Mouse (Mus musculus) c-Kit-positive CD71-negative TER-119-negative erythroid progenitor cells, embryonic 14.5 days (primary cell): ENCODE results near the gene Fibin.

Experiments
- DNase-seq: peaks from one replicate; pipeline ENCODE4 v3.0.0-alpha.2; 2013; ENCODE audit warnings: low read depth

Gene Fibin

GRCm38 (mm10) chr2:110362432-110363283 is at the start of gene Fibin:
Gene Fibin (minus strand): TSS chr2:110363183.
- no peak for DNase-seq

- no peak for DNase-seq
Measured at GRCm38 (mm10) chr2:110411428-110411827, 48.4 kb upstream of the Fibin start.

- DNase-seq: no peak
Measured at GRCm38 (mm10) chr2:110408757-110409156, 45.8 kb upstream of the Fibin start.

- DNase-seq: no peak
Measured at GRCm38 (mm10) chr2:110392714-110393336, 29.8 kb upstream of the Fibin start.

- no peak for DNase-seq
Measured at GRCm38 (mm10) chr2:110390736-110391409, 27.9 kb upstream of the Fibin start.

GRCm38 (mm10) chr2:110379811-110380210 is 16.8 kb upstream of the Fibin start:
- no peak for DNase-seq

- no peak for DNase-seq
Measured at GRCm38 (mm10) chr2:110376660-110377059, 13.7 kb upstream of the Fibin start.

- no peak for DNase-seq
Measured at GRCm38 (mm10) chr2:110375475-110375874, 12.5 kb upstream of the Fibin start.

- no peak for DNase-seq
Measured at GRCm38 (mm10) chr2:110373186-110373585, 10.2 kb upstream of the Fibin start.

- DNase-seq: no peak
Measured at GRCm38 (mm10) chr2:110367382-110367887, 4.5 kb upstream of the Fibin start.

GRCm38 (mm10) chr2:110365401-110365800 is 2.4 kb upstream of the Fibin start:
- DNase-seq: no peak

- DNase-seq: no peak
Measured at GRCm38 (mm10) chr2:110363855-110364254, 872 bp upstream of the Fibin start.

- no peak for DNase-seq
Measured at GRCm38 (mm10) chr2:110353302-110353970, 9.5 kb downstream of the Fibin start.

GRCm38 (mm10) chr2:110351843-110352251 is 11.1 kb downstream of the Fibin start:
- DNase-seq: no peak

GRCm38 (mm10) chr2:110351406-110351805 is 11.6 kb downstream of the Fibin start:
- no peak for DNase-seq

- no peak for DNase-seq
Measured at GRCm38 (mm10) chr2:110328953-110329352, 34.0 kb downstream of the Fibin start.

- no peak for DNase-seq
Measured at GRCm38 (mm10) chr2:110319949-110320348, 43.0 kb downstream of the Fibin start.

- no peak for DNase-seq
Measured at GRCm38 (mm10) chr2:110319266-110319665, 43.7 kb downstream of the Fibin start.

- no peak for DNase-seq
Measured at GRCm38 (mm10) chr2:110318719-110319118, 44.3 kb downstream of the Fibin start.

GRCm38 (mm10) chr2:110316116-110316883 is 46.7 kb downstream of the Fibin start:
- DNase-seq: no peak

- DNase-seq: no peak
Measured at GRCm38 (mm10) chr2:110314509-110315155, 48.4 kb downstream of the Fibin start, which contains the start of gene Bbox1. Gene Bbox1 (minus strand): TSS chr2:110314560.
